ENCODE assay signal across 8 mouse cellular contexts in genomic region chr2:158687804-158688241, GRCm38 (mm10). TPM values are rescaled to one million over a fixed set of nuclear protein-coding genes. Genes with fewer than 3 reads are reported as not detected.
DNase-seq lines count a peak whose midpoint lies in the region; ATAC-seq and TF ChIP-seq lines count a peak whose summit lies in the region.

No protein-coding gene starts in this region.

- no peak for DNase-seq in liver, adult 2 months (ENCODE audit: extremely low read depth, low read depth, low spot score)
- peak; percentile 78 for DNase-seq in adrenal gland, adult 2 months
- DNase-seq in gastrocnemius, postnatal 14 days, result peak; percentile 26
- DNase-seq in kidney, adult 11 months, result peak; percentile 81
- DNase-seq in lung, adult 18-20 months, result peak; percentile 78 to 83

- H3K36me3 ChIP-seq in liver, adult 2 months (ENCODE audit: control insufficient read depth, insufficient read depth, low read length), result no peaks in the 10 kb centered on the region
- no peaks in the 10 kb centered on the region for H3K36me3 ChIP-seq in liver, embryonic 12.5 days
- H3K36me3 ChIP-seq in stomach, embryonic 15.5 days, result no peaks in the 10 kb centered on the region

- H3K79me2 ChIP-seq in liver, adult 2 months (ENCODE audit: control insufficient read depth, insufficient read depth, low read length), result no peaks in the 10 kb centered on the region

- TF ChIP-seq POLR2A in liver, adult 2 months (IDR thresholded peaks at IDR 0.05; ENCODE audit: extremely low read depth, insufficient read depth, low read length), result no peak

- H3K9ac ChIP-seq in liver, adult 2 months (ENCODE audit: low read depth, low read length), result peak overlapping the region; percentile 38; the same call in 1 of the 2 replicates
- H3K9ac ChIP-seq in liver, embryonic 12.5 days, result no peak overlapping the region
- H3K9ac ChIP-seq in stomach, embryonic 15.5 days, result no peak overlapping the region

- no peak for TF ChIP-seq CTCF in liver, adult 2 months (IDR thresholded peaks at IDR 0.05; ENCODE audit: low read depth, low read length)

- H3K4me2 ChIP-seq in liver, embryonic 12.5 days, result no peak overlapping the region
- 0 out of 2 replicates have a peak overlapping the region, but pooled peaks have one; percentile 21 for H3K4me2 ChIP-seq in stomach, embryonic 15.5 days

- H3K9me3 ChIP-seq in liver, embryonic 12.5 days (replicated peaks), result no peaks in the 10 kb centered on the region
- no peaks in the 10 kb centered on the region for H3K9me3 ChIP-seq in stomach, embryonic 15.5 days

- intact Hi-C loops in gastrocnemius, postnatal 14 days (cut with DNase I; ENCODE audit: low total_unique reads), result no loop called here

- H3K4me3 ChIP-seq in liver, adult 2 months (ENCODE audit: insufficient read depth, low read depth, low read length), result no peak overlapping the region
- no peak overlapping the region for H3K4me3 ChIP-seq in liver, embryonic 12.5 days
- H3K4me3 ChIP-seq in stomach, embryonic 15.5 days (replicated peaks), result no peak overlapping the region; the same call in 1 of the 2 replicates

- H3K4me1 ChIP-seq in liver, adult 2 months (ENCODE audit: control insufficient read depth, insufficient read depth, low read length), result peaks cover 8% of the 10 kb centered on the region; the same call in 1 of the 2 replicates
- peaks cover 8% of the 10 kb centered on the region; the same call in 1 of the 2 replicates for H3K4me1 ChIP-seq in liver, embryonic 12.5 days
- peaks cover 6% of the 10 kb centered on the region; the same call in 1 of the 2 replicates for H3K4me1 ChIP-seq in stomach, embryonic 15.5 days

- H3K27me3 ChIP-seq in liver, adult 2 months (ENCODE audit: control insufficient read depth, insufficient read depth, low read length), result no peaks in the 10 kb centered on the region
- H3K27me3 ChIP-seq in liver, embryonic 12.5 days (replicated peaks), result no peaks in the 10 kb centered on the region; the same call in 1 of the 2 replicates
- H3K27me3 ChIP-seq in stomach, embryonic 15.5 days (replicated peaks), result no peaks in the 10 kb centered on the region

- peak overlapping the region; percentile 66 for H3K27ac ChIP-seq in liver, adult 2 months (replicated peaks; ENCODE audit: insufficient read depth, low read depth, low read length)
- H3K27ac ChIP-seq in liver, embryonic 12.5 days, result no peak overlapping the region
- no peak overlapping the region for H3K27ac ChIP-seq in stomach, embryonic 15.5 days

- ATAC-seq in liver, embryonic 12.5 days, result no peak
- ATAC-seq in stomach, embryonic 15.5 days (ENCODE audit: insufficient read depth, low FRiP score, low read depth), result no peak
- no peak for ATAC-seq in monocyte, adult 5-6 weeks (replicated peaks; ENCODE audit: insufficient number of reproducible peaks, low FRiP score, low TSS enrichment, poor library complexity, severe bottlenecking)

- 51% methylated on average over 25 of the region's 25 CpGs for WGBS in liver, adult 2 months
- 35% methylated on average over 25 of the region's 25 CpGs for WGBS in liver, embryonic 12.5 days (ENCODE audit: insufficient replicate concordance)
- WGBS in stomach, embryonic 15.5 days, result 40% methylated on average over 25 of the region's 25 CpGs

RNA-seq across cellular contexts. Expression of gene Ppp1r16b, which starts 22.6 kb away (rescaled TPM):
- total RNA-seq in liver, adult 2 months (2014; rRNA removed), result 2.4 and 3.4 TPM in 2 replicates
- polyA plus RNA-seq in liver, adult 2 months (2012; rRNA removed), result 0.70 and 0.99 TPM in 2 replicates
- 1.9 and 2.0 TPM in 2 replicates for polyA plus RNA-seq in liver, embryonic 12.5 days (2016; fragmentation: Nextera tagmentation; extraction: Ambion mirVana)
- 10 to 100 TPM in 1 of 2 experiments, 1 to 10 TPM in 1; 9.3 to 13.3 TPM for total RNA-seq in adrenal gland, adult 2 months (2021)
- polyA plus RNA-seq in adrenal gland, adult 2 months (2012; rRNA removed), result 3.3 and 4.1 TPM in 2 replicates
- total RNA-seq in gastrocnemius, postnatal 14 days (2021), result 1 to 10 TPM; 7.5 to 8.8 TPM
- 3.8 and 4.2 TPM in 2 replicates for polyA plus RNA-seq in stomach, embryonic 15.5 days (2015; fragmentation: Nextera tagmentation; extraction: Ambion mirVana)
- total RNA-seq in monocyte, adult 5-6 weeks (2017), result 16.0 to 28.4 TPM (median 16.3 TPM) in 3 replicates
